Mouse (Mus musculus) lung, postnatal 0 days (tissue): ENCODE measurements around the gene Npy1r. TPM values are rescaled to one million over a fixed set of nuclear protein-coding genes. Genes with fewer than 3 reads are reported as not detected.

Experiments
- ATAC-seq: fragments of 200-750 bp; cut with Nextera tagmentation; 2 replicates; pipeline ENCODE4 v1.8.0; 2017; ENCODE audit warnings: moderate library complexity
- DNase-seq: peaks from one replicate; pipeline ENCODE4 v3.0.0-alpha.2; 2016; ENCODE audit warnings: low spot score
- H3K27ac ChIP-seq: fragments of 300-500 bp; sonication (generic); 2 replicates; pipeline ENCODE4 v1.5.1; 2014; ENCODE audit warnings: antibody characterized with exemption, mild to moderate bottlenecking, low read length, mixed read lengths
- H3K27me3 ChIP-seq: fragments of 300-500 bp; sonication (generic); replicated peaks from 2 replicates; pipeline ENCODE4 v1.6.1; 2014; ENCODE audit warnings: low read length, mixed read lengths; ENCODE audit not compliant: insufficient read depth
- H3K36me3 ChIP-seq: fragments of 300-500 bp; sonication (generic); 2 replicates; pipeline ENCODE4 v1.6.1; 2014; ENCODE audit warnings: low read length, mixed read lengths; ENCODE audit not compliant: insufficient read depth
- H3K4me1 ChIP-seq: fragments of 300-500 bp; sonication (generic); 2 replicates; pipeline ENCODE4 v1.6.1; 2014; ENCODE audit warnings: antibody characterized with exemption, low read depth, low read length, mixed read lengths; ENCODE audit not compliant: insufficient read depth
- H3K4me2 ChIP-seq: fragments of 300-500 bp; sonication (generic); replicated peaks from 2 replicates; pipeline ENCODE4 v1.6.1; 2014; ENCODE audit warnings: low read depth, mild to moderate bottlenecking, low read length, moderate library complexity, mixed read lengths
- H3K4me3 ChIP-seq: fragments of 300-500 bp; sonication (generic); 2 replicates; pipeline ENCODE4 v1.5.1; 2014; ENCODE audit warnings: low read depth, low read length
- H3K9ac ChIP-seq: fragments of 300-500 bp; sonication (generic); replicated peaks from 2 replicates; pipeline ENCODE4 v1.6.1; 2014; ENCODE audit warnings: low read depth, mild to moderate bottlenecking
- H3K9me3 ChIP-seq: fragments of 300-500 bp; sonication (generic); 2 replicates; pipeline ENCODE4 v1.6.1; 2016; ENCODE audit warnings: low read length, mixed read lengths
- CTCF ChIP-seq: IDR thresholded peaks from 2 replicates; pipeline ENCODE4 v1.5.1; 2016; ENCODE audit warnings: antibody characterized with exemption, mild to moderate bottlenecking
- EP300 ChIP-seq: IDR thresholded peaks from 2 replicates; pipeline ENCODE4 v1.6.1; 2016; ENCODE audit warnings: antibody characterized with exemption, mild to moderate bottlenecking, control low read depth
- WGBS: fragments of 180-500 bp; shearing (Covaris S2); extraction: QIAGEN DNeasy Blood & Tissue Kit; methylation state at CpG from one replicate; pipeline ENCODE4 v1.1.7; 2014; 5-methylcytosine and 5-hydroxymethylcytosine counted together
- polyA plus RNA-seq: library from polyadenylated mRNA; unstranded; fragments of >200 nt; fragmentation: Nextera tagmentation; extraction: Ambion mirVana; gene quantifications from 2 replicates; pipeline ENCODE4 v1.2.1, GENCODE M21; 2015

The Npy1r gene
- polyA plus RNA-seq, 1 experiment from 2014 or later: 0.30 TPM

DNA sequence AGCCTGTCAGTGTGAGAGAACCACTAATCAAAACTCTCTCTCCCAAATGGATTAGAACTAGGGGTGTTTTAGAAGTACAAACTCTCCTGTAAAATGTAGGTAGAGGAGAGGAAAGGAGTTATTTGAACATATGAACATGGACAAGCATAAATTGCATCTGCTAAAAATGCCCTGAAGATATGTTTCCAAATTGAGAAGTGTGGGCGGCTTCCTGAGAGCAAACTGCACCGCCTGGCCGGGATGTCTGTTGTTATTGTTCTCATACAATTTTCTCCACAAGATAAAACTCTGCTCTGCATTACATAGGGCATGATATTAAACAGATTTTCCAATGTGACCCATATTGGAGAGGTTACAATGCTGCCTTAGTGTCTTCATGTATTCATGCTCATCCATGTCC lies 48.6 kb downstream of the Npy1r start:
- DNase-seq (no peak), ATAC-seq (no peak)
- Histone ChIP-seq H3K9ac (no peak overlapping the region), H3K4me3 (no peak overlapping the region), H3K9me3 (no peaks in the 10 kb centered on the region), H3K27ac (no peak overlapping the region), H3K4me2 (no peak overlapping the region), H3K27me3 (no peaks in the 10 kb centered on the region), H3K36me3 (no peaks in the 10 kb centered on the region), H3K4me1 (no peaks in the 10 kb centered on the region)
- 75% methylated on average over 3 of the region's 3 CpGs for WGBS
- TF ChIP-seq CTCF (no peak), EP300 (no peak)

DNA sequence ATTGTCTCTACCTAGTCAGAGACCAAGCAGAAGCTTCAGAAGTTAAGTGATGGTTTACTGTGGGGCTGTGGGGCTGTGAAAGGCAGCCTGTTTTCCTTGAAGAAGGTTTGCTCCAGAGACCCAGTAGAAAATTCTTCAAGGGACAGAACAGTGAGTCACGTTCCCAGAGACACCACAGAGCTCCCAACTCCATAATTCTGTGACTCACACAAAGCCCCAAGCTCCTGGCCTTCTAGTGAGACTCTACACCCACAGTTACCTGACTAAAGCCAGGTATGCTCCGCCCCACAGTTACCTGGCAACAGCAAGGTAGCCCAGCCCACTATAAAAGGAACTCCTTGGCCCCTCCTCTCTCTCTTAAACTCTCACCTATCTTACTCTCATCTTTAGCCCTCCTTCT lies 54.6 kb downstream of the Npy1r start:
- 58% methylated on average over 2 of the region's 2 CpGs for WGBS
- Histone ChIP-seq H3K27ac (no peak overlapping the region), H3K36me3 (no peaks in the 10 kb centered on the region), H3K9me3 (no peaks in the 10 kb centered on the region), H3K4me3 (no peak overlapping the region), H3K9ac (no peak overlapping the region), H3K27me3 (no peaks in the 10 kb centered on the region), H3K4me1 (no peaks in the 10 kb centered on the region), H3K4me2 (no peak overlapping the region)
- DNase-seq (no peak), ATAC-seq (no peak)
- TF ChIP-seq CTCF: no peak
- TF ChIP-seq EP300: no peak

DNA sequence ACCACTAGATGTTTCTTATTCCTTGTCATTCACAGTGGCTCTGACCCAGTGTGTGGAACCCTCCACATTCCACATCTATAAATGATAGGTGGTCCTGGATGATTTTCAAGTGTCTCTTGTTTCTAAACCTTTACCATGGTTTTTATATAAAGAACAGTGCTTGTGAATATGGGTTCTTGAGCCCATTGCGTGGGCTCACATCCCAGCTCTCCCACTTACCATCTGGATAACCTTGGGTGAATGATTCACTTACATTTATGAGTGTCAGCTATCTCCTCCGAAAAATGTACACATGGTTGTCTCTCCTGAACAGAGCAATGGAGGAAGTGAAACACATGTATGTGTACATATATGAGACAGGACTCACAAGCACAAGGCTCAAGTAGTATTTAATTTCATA lies 59.2 kb downstream of the Npy1r start:
- ATAC-seq (no peak), DNase-seq (no peak)
- Histone ChIP-seq H3K4me1 (no peaks in the 10 kb centered on the region), H3K27me3 (no peaks in the 10 kb centered on the region), H3K36me3 (no peaks in the 10 kb centered on the region), H3K9ac (no peak overlapping the region), H3K27ac (no peak overlapping the region), H3K9me3 (no peaks in the 10 kb centered on the region), H3K4me3 (no peak overlapping the region), H3K4me2 (no peak overlapping the region)
- WGBS: 74% methylated on average over 2 of the region's 2 CpGs
- TF ChIP-seq EP300 (no peak), CTCF (no peak)

Other genes starting within 250 kb of the Npy1r start
- gene Tma16, start 210.7 kb upstream of the Npy1r start, polyA plus RNA-seq: 4.6 and 5.0 TPM in 2 replicates
- not detected in 2 replicates for gene Tktl2, start 185.4 kb upstream of the Npy1r start, polyA plus RNA-seq
- not detected in 2 replicates for gene Npy5r, start 9.1 kb upstream of the Npy1r start, polyA plus RNA-seq
- gene Naf1, start 163.0 kb downstream of the Npy1r start, polyA plus RNA-seq: 2.8 and 3.2 TPM in 2 replicates